Mouse (Mus musculus) hindbrain, embryonic 10.5 days (tissue): ENCODE measurements around the gene Tmem131. TPM values are rescaled to one million over a fixed set of nuclear protein-coding genes. Genes with fewer than 3 reads are reported as not detected.

Experiments
- DNase-seq: peaks from one replicate; pipeline ENCODE4 v3.0.0-alpha.2; 2017; ENCODE audit warnings: low spot score
- H3K27ac ChIP-seq: fragments of 300-500 bp; sonication (generic); 2 replicates; pipeline ENCODE4 v1.5.1; 2016; ENCODE audit warnings: mild to moderate bottlenecking, moderate library complexity
- H3K27me3 ChIP-seq: fragments of 300-500 bp; sonication (generic); 2 replicates; pipeline ENCODE4 v1.6.1; 2016; ENCODE audit warnings: mild to moderate bottlenecking; ENCODE audit not compliant: poor library complexity, insufficient read depth, severe bottlenecking
- H3K36me3 ChIP-seq: fragments of 300-500 bp; sonication (generic); 2 replicates; pipeline ENCODE4 v1.6.1; 2016; ENCODE audit warnings: mild to moderate bottlenecking, moderate library complexity
- H3K4me1 ChIP-seq: fragments of 300-500 bp; sonication (generic); replicated peaks from 2 replicates; pipeline ENCODE4 v1.6.1; 2016; ENCODE audit warnings: mild to moderate bottlenecking
- H3K4me3 ChIP-seq: fragments of 300-500 bp; sonication (generic); 2 replicates; pipeline ENCODE4 v1.5.1; 2016; ENCODE audit warnings: mild to moderate bottlenecking, moderate library complexity
- H3K9me3 ChIP-seq: fragments of 300-500 bp; sonication (generic); 2 replicates; pipeline ENCODE4 v1.6.1; 2016; ENCODE audit warnings: mild to moderate bottlenecking, moderate library complexity
- WGBS: fragments of 180-500 bp; shearing (Covaris S2); methylation state at CpG from one replicate; pipeline ENCODE4 v1.1.7; 2016; 5-methylcytosine and 5-hydroxymethylcytosine counted together
- polyA plus RNA-seq: library from polyadenylated mRNA; unstranded; fragments of >200 nt; fragmentation: Nextera tagmentation; extraction: Ambion mirVana; gene quantifications from 2 replicates; pipeline ENCODE4 v1.2.1, GENCODE M21; 2016

The Tmem131 gene
- polyA plus RNA-seq, 1 experiment from 2014 or later, result 12.7 TPM

- DNase-seq, result no peak
- Histone ChIP-seq H3K9me3 (no peaks in the 10 kb centered on the region), H3K4me1 (peaks cover 35% of the 10 kb centered on the region), H3K27ac (no peak overlapping the region), H3K36me3 (no peaks in the 10 kb centered on the region), H3K4me3 (no peak overlapping the region), H3K27me3 (no peaks in the 10 kb centered on the region)
- WGBS, result 82% methylated on average over 8 of the region's 8 CpGs
Observed at GRCm38 (mm10) chr1:36933965-36934585, 9.4 kb downstream of the Tmem131 start.

- no peaks in the 10 kb centered on the region for H3K27me3 ChIP-seq
- DNase-seq, result no peak
- WGBS, result 91% methylated on average over 1 of the region's 1 CpGs
- H3K9me3 ChIP-seq, result no peaks in the 10 kb centered on the region
- H3K4me3 ChIP-seq, result no peak overlapping the region
- peaks cover 23% of the 10 kb centered on the region for H3K4me1 ChIP-seq
- H3K27ac ChIP-seq, result no peak overlapping the region
- no peaks in the 10 kb centered on the region for H3K36me3 ChIP-seq
Observed at GRCm38 (mm10) chr1:36932231-36932630, 11.2 kb downstream of the Tmem131 start.

DNA sequence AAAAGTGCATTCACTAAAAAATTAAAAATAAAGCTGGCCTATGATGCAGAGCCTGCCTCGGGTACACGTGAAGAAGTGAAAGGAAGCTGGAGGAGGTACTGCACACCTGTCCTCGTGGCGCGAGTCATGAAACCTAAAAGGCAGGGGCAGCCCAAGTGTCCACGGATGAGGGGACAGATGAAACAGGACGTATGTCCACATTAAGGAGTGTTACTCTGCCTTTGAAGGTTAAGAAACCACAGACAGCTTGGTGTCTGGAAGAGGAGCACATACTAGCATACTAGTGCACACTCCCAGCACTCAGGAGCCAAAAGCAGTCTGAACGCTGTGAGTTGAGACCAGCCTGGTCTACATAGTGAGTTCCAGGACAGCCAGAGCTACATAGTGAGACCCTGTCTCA is 12.6 kb downstream of the Tmem131 start:
- Histone ChIP-seq H3K4me3 (no peak overlapping the region), H3K27ac (no peak overlapping the region), H3K9me3 (no peaks in the 10 kb centered on the region), H3K36me3 (no peaks in the 10 kb centered on the region), H3K4me1 (peaks cover 17% of the 10 kb centered on the region), H3K27me3 (no peaks in the 10 kb centered on the region)
- 89% methylated on average over 8 of the region's 8 CpGs for WGBS
- DNase-seq, result no peak

DNA sequence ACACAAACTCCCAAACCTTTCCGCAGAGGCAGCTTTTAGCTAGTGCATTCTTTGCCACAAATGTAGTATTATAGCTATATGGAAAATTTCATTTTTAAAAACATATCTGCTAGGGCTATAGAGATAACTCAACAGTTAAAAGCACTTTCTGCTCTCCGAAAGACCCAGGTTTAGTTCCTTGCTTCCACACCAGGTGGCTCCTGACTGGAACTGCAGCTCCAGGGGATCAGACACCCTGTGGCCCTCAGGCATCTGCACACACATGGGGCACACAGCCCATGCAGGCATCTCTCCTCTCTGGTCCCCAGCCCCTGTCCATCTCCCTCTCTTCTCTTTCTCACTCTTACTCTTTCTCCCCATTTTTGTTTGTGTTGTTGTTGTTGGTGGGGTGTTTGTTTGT is 13.5 kb downstream of the Tmem131 start:
- DNase-seq, result no peak
- Histone ChIP-seq H3K27ac (no peak overlapping the region), H3K4me3 (no peak overlapping the region), H3K9me3 (no peaks in the 10 kb centered on the region), H3K36me3 (no peaks in the 10 kb centered on the region), H3K4me1 (peaks cover 11% of the 10 kb centered on the region), H3K27me3 (no peaks in the 10 kb centered on the region)
- WGBS, result 93% methylated on average over 2 of the region's 2 CpGs

DNA sequence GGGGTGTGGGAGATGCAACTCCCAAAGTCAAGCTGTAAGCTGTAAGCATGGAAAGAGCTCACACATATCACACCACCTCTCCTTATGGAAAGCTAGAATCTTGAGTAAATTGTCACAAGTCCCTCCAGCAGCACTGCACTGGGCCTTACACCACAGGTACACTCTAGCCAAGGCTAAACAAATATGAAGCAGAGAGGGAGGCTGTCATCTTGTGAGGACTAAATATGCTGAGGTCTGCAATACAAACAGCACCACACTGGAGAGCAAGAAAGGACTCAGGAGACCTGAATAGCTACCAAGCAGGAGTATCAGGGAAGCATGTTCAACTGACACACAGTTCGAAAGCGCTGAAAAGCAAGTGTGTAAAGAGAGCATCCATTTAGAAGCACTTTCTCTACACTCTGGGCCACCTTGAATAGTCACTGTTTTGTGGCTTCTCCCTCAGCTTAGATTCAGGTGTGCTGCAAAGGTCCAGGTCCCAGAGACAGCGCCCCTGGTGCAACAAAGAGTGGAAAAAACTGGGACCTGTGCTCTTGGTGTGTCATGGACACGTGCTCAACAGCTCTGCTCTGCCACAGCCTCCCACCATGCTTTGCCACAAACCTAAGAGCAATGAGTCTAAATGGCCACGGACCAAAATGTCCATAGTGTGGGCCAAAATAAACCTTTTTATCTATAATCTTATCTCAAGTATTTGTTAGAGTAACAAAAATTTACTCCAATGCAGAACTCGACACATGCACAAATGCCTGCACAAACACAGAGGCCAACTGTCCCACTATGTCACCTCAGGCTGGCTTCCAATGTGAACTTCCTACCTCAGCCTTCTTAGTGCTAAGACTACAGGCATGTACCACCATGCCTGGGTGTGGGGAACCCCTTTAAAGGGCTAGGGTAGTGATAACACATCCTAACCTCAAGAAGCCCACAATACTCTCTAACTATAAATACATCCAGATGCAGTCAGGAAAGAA is 14.8 kb downstream of the Tmem131 start:
- Histone ChIP-seq H3K9me3 (no peaks in the 10 kb centered on the region), H3K27me3 (no peaks in the 10 kb centered on the region), H3K36me3 (no peaks in the 10 kb centered on the region), H3K4me3 (no peak overlapping the region), H3K27ac (no peak overlapping the region), H3K4me1 (no peaks in the 10 kb centered on the region)
- WGBS, result 95% methylated on average over 6 of the region's 6 CpGs
- no peak for DNase-seq

DNA sequence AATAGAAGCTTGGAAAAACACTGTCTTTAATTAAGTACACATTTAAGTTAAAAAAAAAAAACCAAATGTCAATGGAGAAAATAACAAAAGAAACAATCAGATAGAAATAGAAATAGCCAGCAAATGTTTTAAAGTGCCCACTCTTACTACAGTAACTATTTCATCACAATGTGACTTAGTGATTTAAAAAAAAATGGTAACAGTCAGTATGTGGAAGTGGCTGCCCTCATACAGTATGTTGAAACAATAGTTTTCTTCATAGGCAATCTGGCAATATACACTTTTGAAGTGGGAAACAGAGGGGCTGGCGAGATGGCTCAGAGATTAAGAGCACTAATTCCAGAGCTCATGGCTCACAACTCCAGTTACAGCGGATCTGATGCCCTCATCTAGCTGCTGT is 15.9 kb downstream of the Tmem131 start:
- DNase-seq, result no peak
- WGBS, result 91% methylated on average over 2 of the region's 2 CpGs
- no peaks in the 10 kb centered on the region for H3K36me3 ChIP-seq

DNA sequence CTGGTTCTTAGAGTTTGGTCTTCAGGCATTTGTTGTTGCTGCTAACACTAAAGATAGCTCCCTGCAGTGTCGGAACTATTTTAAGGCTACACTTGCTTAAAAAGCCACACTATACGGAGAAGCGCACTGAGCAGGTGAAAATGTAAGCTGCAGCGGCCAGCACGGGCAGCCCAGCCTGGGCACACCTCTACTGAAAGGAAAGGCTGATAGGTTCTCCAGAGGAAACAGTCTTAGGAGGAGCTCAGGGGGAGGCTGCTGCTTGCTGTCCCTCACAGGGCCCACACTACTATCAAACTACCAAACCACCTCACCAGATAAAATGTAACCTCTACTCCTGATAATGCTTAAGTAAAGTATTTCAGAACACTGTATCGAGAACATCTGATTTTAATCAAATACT is 16.7 kb downstream of the Tmem131 start:
- 91% methylated on average over 6 of the region's 6 CpGs for WGBS
- no peaks in the 10 kb centered on the region for H3K27me3 ChIP-seq
- no peak for DNase-seq
- H3K27ac ChIP-seq, result no peak overlapping the region
- no peak overlapping the region for H3K4me3 ChIP-seq
- no peaks in the 10 kb centered on the region for H3K36me3 ChIP-seq
- no peaks in the 10 kb centered on the region for H3K9me3 ChIP-seq
- peaks cover 13% of the 10 kb centered on the region for H3K4me1 ChIP-seq

More for the DNA sequence above, 15.9 kb downstream of the Tmem131 start:
- Histone ChIP-seq H3K27me3 (no peaks in the 10 kb centered on the region), H3K27ac (no peak overlapping the region), H3K9me3 (no peaks in the 10 kb centered on the region), H3K4me1 (peaks cover 5% of the 10 kb centered on the region), H3K4me3 (no peak overlapping the region)

DNA sequence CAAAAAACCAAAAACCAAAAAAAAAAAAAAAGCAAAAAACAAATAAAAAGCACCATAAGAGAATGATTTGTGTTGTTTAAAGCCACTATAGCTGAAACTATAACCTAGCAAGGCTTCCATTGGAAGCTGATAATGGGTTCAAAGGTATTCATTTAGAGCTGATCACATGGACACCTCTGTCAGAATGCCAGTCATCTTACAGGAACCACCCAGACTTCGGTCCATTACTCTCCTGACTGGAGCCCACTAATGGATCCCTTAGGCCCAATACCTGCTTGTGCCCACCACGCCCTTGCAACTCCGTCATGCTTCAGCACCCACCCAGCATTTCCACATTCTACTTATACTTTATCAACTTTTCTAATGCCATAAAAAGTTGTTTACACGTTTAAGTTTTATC is 17.2 kb downstream of the Tmem131 start:
- Histone ChIP-seq H3K36me3 (no peaks in the 10 kb centered on the region), H3K9me3 (no peaks in the 10 kb centered on the region), H3K27me3 (no peaks in the 10 kb centered on the region), H3K4me3 (no peak overlapping the region), H3K27ac (no peak overlapping the region), H3K4me1 (peaks cover 18% of the 10 kb centered on the region)
- no peak for DNase-seq
- 95% methylated on average over 4 of the region's 4 CpGs for WGBS

DNA sequence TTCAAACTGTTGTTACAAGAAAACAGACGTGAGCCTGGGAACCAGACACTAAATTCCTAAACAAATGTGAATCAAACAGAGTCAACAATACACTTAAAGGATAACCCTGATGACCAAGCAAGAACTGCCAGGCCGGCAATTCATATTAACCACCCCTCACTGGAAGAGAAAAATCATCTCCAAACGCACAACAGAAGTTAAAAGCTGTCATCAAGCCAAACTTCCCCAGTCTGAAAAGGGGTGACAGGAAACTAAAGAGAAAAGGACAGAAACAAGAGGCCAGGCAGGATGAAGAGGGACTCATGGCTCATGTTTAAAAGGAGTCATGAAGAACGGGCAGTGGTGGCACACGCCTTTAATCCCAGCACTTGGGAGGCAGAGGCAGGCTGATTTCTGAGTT is 17.7 kb downstream of the Tmem131 start:
- no peaks in the 10 kb centered on the region for H3K27me3 ChIP-seq
- no peaks in the 10 kb centered on the region for H3K36me3 ChIP-seq
- DNase-seq, result no peak
- H3K9me3 ChIP-seq, result no peaks in the 10 kb centered on the region
- H3K4me3 ChIP-seq, result no peak overlapping the region
- 81% methylated on average over 5 of the region's 5 CpGs for WGBS
- H3K4me1 ChIP-seq, result peaks cover 22% of the 10 kb centered on the region
- no peak overlapping the region for H3K27ac ChIP-seq

- Histone ChIP-seq H3K36me3 (no peaks in the 10 kb centered on the region), H3K27ac (no peak overlapping the region), H3K9me3 (no peaks in the 10 kb centered on the region), H3K4me1 (peaks cover 32% of the 10 kb centered on the region), H3K27me3 (no peaks in the 10 kb centered on the region), H3K4me3 (no peak overlapping the region)
- WGBS, result 86% methylated on average over 2 of the region's 2 CpGs
- DNase-seq, result no peak
Observed at GRCm38 (mm10) chr1:36924853-36925252, 18.6 kb downstream of the Tmem131 start.

DNA sequence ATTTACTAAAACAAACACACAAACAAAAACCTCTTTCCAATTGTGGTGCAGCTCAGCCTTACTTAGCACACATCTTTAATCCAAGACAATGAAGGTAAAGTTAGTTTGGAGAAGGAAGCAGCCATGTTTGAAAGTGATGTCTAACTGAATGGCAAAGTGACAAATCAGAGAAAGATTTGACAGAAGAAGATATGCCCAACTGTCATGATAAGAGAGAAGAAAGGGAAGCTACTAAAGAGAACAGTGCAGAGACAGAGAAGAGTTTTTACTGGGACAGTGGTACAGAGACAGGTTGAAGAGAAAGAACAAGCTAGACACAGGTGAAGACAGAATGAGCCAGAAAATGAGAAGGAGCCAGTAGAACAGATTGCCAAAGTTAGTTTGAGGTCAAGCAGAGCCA is 19.6 kb downstream of the Tmem131 start:
- no peaks in the 10 kb centered on the region for H3K9me3 ChIP-seq
- no peak overlapping the region for H3K4me3 ChIP-seq
- no peaks in the 10 kb centered on the region for H3K27me3 ChIP-seq
- H3K36me3 ChIP-seq, result no peaks in the 10 kb centered on the region
- H3K27ac ChIP-seq, result no peak overlapping the region
- no peak for DNase-seq
- peaks cover 35% of the 10 kb centered on the region for H3K4me1 ChIP-seq

DNA sequence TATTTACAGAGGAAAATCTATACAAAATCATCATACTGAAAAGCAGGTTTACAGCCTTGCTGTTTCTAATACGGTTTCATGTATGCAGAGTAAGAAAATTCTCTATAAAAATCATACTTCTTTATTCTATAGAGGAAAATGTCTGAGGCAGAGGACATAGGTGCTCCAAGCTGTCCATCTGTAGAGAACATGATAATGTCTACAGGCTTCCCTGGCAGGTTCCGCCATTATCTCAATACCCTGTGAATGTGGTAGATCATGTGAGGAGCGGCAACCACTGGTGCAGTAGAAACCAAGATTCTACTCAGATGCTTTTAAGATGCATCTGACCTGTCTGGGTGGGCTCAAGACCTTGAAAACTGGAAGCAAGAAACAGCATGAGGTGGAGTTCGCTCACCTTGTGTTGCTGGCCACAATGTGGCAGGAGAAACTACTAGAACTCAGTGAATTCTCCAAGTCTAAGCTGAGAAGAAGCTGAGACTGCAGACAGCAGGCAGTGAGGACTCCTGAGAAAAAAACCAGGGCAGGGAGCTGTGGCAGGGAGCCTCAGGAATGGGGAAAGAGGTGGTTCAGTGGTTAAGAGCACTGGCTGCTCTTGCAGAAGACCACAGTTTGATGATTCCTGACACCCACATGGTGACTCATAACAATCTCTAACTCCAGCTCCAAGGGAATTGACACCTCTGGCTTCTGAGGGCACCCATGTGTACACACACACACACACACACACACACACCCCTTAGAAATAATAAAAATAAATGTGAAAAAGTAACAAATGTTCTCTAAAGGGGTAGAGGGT is 20.6 kb downstream of the Tmem131 start:
- WGBS, result 92% methylated on average over 4 of the region's 4 CpGs
- no peaks in the 10 kb centered on the region for H3K9me3 ChIP-seq
- no peak overlapping the region for H3K4me3 ChIP-seq
- no peak overlapping the region; the same call in 1 of the 2 replicates for H3K27ac ChIP-seq
- no peaks in the 10 kb centered on the region for H3K27me3 ChIP-seq
- no peak for DNase-seq
- H3K36me3 ChIP-seq, result no peaks in the 10 kb centered on the region
- peaks cover 35% of the 10 kb centered on the region for H3K4me1 ChIP-seq
